Mouse (Mus musculus): Measurements from ENCODE around the gene D230025D16Rik. TPM values are rescaled to one million over a fixed set of nuclear protein-coding genes. Genes with fewer than 3 reads are reported as not detected.

Gene D230025D16Rik
- polyA plus RNA-seq, 1 experiment = 24.7 TPM

DNA sequence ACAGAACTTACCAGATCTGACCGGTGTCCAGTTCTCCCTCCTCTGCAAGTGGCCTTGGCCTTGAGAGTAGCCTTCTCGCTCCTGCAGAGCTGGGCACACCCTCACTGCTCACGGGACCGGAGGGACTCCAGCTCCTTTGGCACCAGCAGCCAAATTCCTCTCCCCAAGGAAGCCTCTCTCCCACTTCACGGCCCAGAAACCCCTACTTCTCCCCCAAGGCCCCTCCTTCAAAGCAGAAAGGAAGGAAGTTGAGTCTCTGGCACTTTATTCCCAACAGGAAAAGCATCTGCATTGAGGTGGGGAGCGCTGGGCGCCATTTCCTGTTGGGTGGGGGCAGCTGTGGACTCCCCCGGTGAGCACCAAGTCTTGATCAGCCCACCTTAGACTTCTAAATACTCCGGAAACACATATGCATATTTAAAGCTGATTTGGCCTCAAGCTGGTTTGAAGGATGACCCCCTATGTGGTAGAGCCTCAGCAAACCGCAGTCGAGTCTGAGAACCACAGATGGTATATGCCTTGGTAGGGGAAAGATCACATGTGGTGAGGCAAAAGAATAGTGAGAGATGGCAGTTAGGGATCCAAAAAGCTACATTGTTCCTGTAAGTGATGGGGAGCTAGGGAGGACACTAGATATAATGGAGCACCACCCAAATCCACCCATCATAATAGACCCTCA is 71.1 kb downstream of the D230025D16Rik start, which contains the start of gene Exoc3l:
Gene Exoc3l, minus strand, starts transcription at position 207 of the 679 bp plus-strand sequence.
- no peak for TF ChIP-seq POLR2A (IDR thresholded peaks at IDR 0.05; ENCODE audit: low read depth, low read length)
- TF ChIP-seq CTCF (IDR thresholded peaks at IDR 0.05; ENCODE audit: borderline replicate concordance, insufficient read depth, low read length) = no peak
- Histone ChIP-seq H3K4me1 (ENCODE audit: control insufficient read depth, insufficient read depth, low read length) (no peaks in the 10 kb centered on the region), H3K27ac (ENCODE audit: insufficient read depth, low read length) (no peak within 1 kb of the TSS), H3K4me3 (ENCODE audit: insufficient read depth, low read length) (peak within 1 kb of the TSS; percentile 62)

DNA sequence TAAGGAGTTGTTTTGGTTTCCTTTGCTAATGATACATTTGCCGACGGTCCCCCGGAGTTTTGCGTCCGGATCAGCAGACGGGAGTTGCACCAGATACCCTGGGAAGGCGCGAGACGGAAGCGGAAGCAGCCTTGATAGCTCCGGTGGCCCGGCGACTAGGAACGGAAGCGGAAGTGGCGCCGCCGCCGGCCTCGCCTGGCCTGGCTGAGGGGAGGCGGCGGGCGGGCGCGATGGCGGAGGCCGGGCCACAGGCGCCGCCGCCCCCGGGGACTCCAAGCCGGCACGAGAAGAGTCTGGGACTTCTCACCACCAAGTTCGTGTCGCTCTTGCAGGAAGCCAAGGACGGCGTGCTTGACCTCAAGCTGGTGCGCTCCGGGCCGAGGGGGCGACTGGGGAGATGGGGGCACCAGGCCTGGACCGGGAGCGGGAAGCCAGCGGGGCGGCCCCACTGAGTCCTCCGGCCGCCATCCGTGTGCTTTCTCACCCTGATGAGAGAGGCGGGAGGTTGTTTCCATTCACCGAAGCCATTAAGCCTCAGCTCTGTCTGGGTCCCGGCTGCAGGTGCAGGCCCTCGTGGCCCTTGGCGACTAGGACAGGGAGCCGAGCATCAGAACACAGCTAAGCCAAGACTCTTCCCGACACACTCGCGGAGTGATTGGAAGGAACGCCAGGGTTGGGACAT is 72.7 kb downstream of the D230025D16Rik start, which contains the start of gene E2f4:
Gene E2f4, plus strand, starts transcription at position 153 of the 682 bp plus-strand sequence.
- TF ChIP-seq POLR2A (IDR thresholded peaks at IDR 0.05; ENCODE audit: low read depth, low read length) (peak; percentile 58), CTCF (IDR thresholded peaks at IDR 0.05; ENCODE audit: borderline replicate concordance, insufficient read depth, low read length) (no peak)
- Histone ChIP-seq H3K27ac (ENCODE audit: insufficient read depth, low read length) (peak within 1 kb of the TSS; percentile 69), H3K4me3 (ENCODE audit: insufficient read depth, low read length) (peak within 1 kb of the TSS; percentile 77), H3K4me1 (ENCODE audit: control insufficient read depth, insufficient read depth, low read length) (no peaks in the 10 kb centered on the region)

DNA sequence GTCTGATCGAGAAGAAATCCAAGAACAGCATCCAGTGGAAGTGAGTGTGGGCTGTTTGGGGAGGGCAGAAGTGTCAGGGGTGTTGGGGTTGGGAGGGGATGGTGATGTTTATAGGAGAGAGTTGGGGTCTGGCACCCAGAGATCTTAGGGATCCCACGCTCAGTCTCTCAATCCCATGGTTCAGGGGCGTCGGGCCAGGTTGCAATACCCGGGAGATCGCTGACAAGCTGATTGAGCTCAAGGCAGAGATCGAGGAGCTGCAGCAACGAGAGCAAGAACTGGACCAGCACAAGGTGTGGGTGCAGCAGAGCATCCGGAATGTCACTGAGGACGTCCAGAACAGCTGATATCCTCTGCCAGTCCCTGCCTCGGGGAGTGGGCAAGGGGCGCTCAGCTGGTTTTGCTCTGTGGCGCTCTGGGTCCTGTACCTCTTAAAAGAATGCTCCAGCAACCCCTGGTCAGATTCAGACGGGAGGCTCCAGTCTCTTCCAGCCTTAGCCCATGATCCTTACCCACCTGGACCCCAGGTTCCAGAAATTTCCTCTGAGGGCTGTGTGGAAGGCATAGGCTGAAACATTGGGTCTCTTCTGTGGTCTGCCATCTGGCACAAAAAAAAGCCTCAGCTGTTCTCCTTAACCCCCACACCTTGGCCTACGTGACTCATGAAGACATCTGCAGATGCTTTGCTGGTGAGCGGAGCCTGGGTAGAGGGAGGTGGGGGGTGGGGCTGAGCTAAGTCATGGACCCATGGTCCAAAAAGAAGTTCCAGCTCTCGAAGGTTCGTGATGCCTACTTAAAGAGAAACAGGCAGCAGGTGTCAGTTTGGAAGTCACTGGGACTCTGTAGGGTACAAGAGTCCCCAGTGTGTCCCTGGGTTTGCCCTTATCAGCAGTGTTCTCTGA is 73.7 kb downstream of the D230025D16Rik start:
- TF ChIP-seq POLR2A (IDR thresholded peaks at IDR 0.05; ENCODE audit: low read depth, low read length) = no peak
- no peak for TF ChIP-seq CTCF (IDR thresholded peaks at IDR 0.05; ENCODE audit: borderline replicate concordance, insufficient read depth, low read length)
- H3K4me1 ChIP-seq (ENCODE audit: control insufficient read depth, insufficient read depth, low read length) = no peaks in the 10 kb centered on the region
- peak overlapping the region; percentile 27; the same call in 1 of the 2 replicates for H3K27ac ChIP-seq (ENCODE audit: insufficient read depth, low read length)
- peak overlapping the region; percentile 77 for H3K4me3 ChIP-seq (ENCODE audit: insufficient read depth, low read length)

DNA sequence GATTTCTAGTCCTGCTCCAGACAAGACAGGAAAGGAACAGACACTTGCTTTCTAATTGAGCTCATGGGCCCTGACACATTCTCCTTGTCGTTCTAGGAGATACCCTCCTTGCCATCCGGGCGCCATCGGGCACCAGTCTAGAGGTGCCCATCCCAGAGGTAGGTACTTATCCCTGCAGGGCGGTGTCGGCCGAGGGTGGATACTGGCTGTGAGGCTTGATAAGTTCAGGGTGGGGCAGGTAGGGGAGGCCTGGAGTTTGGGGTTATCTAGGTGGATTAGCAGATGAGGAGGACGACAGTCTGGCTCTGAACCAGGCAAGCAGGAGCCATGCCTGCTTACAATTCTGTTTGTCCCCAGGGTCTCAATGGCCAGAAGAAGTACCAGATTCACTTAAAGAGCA is 75.0 kb downstream of the D230025D16Rik start:
- TF ChIP-seq POLR2A (IDR thresholded peaks at IDR 0.05; ENCODE audit: low read depth, low read length) (no peak), CTCF (IDR thresholded peaks at IDR 0.05; ENCODE audit: borderline replicate concordance, insufficient read depth, low read length) (no peak)
- Histone ChIP-seq H3K4me3 (ENCODE audit: insufficient read depth, low read length) (no peak overlapping the region), H3K27ac (ENCODE audit: insufficient read depth, low read length) (no peak overlapping the region), H3K4me1 (ENCODE audit: control insufficient read depth, insufficient read depth, low read length) (peaks cover 9% of the 10 kb centered on the region)

Other genes with a start within 250 kb of the D230025D16Rik start
- not detected in 2 replicates for gene Ces2h, start 224.3 kb upstream of the D230025D16Rik start, polyA plus RNA-seq (2011; ENCODE audit: insufficient read length, low read depth, missing spikeins)
- gene Ces3a, start 176.5 kb upstream of the D230025D16Rik start, polyA plus RNA-seq (2011; ENCODE audit: insufficient read length, low read depth, missing spikeins) = not detected in 2 replicates
- gene Ces3b, start 141.4 kb upstream of the D230025D16Rik start, polyA plus RNA-seq (2011; ENCODE audit: insufficient read length, low read depth, missing spikeins) = not detected in 2 replicates
- not detected in 2 replicates for gene Ces4a, start 93.3 kb upstream of the D230025D16Rik start, polyA plus RNA-seq (2011; ENCODE audit: insufficient read length, low read depth, missing spikeins)
- 111 and 145 TPM in 2 replicates for gene Cbfb, start 54.5 kb upstream of the D230025D16Rik start, polyA plus RNA-seq (2011; ENCODE audit: insufficient read length, low read depth, missing spikeins)
- gene B3gnt9, start 30.0 kb downstream of the D230025D16Rik start, polyA plus RNA-seq (2011; ENCODE audit: insufficient read length, low read depth, missing spikeins) = 25.8 and 33.2 TPM in 2 replicates
- gene Tradd, start 39.5 kb downstream of the D230025D16Rik start, polyA plus RNA-seq (2011; ENCODE audit: insufficient read length, low read depth, missing spikeins) = 12.5 and 15.0 TPM in 2 replicates
- gene Fbxl8, start 39.5 kb downstream of the D230025D16Rik start, polyA plus RNA-seq (2011; ENCODE audit: insufficient read length, low read depth, missing spikeins) = 3.9 and 4.3 TPM in 2 replicates
- gene Hsf4, start 44.7 kb downstream of the D230025D16Rik start, polyA plus RNA-seq (2011; ENCODE audit: insufficient read length, low read depth, missing spikeins) = 1.2 and 1.7 TPM in 2 replicates
- gene Nol3, start 51.0 kb downstream of the D230025D16Rik start, polyA plus RNA-seq (2011; ENCODE audit: insufficient read length, low read depth, missing spikeins) = 3.0 and 3.4 TPM in 2 replicates
- 5.2 and 6.2 TPM in 2 replicates for gene 4931428F04Rik, start 64.7 kb downstream of the D230025D16Rik start, polyA plus RNA-seq (2011; ENCODE audit: insufficient read length, low read depth, missing spikeins)
- gene Exoc3l, start 71.0 kb downstream of the D230025D16Rik start, polyA plus RNA-seq (2011; ENCODE audit: insufficient read length, low read depth, missing spikeins) = 0.55 TPM in 1 of 2 replicates, not detected in the other
- 42.6 and 43.9 TPM in 2 replicates for gene E2f4, start 72.5 kb downstream of the D230025D16Rik start, polyA plus RNA-seq (2011; ENCODE audit: insufficient read length, low read depth, missing spikeins)
- gene Elmo3, start 80.5 kb downstream of the D230025D16Rik start, polyA plus RNA-seq (2011; ENCODE audit: insufficient read length, low read depth, missing spikeins) = 1.6 and 2.5 TPM in 2 replicates
- 1.2 and 1.6 TPM in 2 replicates for gene Lrrc29, start 101.1 kb downstream of the D230025D16Rik start, polyA plus RNA-seq (2011; ENCODE audit: insufficient read length, low read depth, missing spikeins)
- 54.3 and 69.1 TPM in 2 replicates for gene Tmem208, start 101.2 kb downstream of the D230025D16Rik start, polyA plus RNA-seq (2011; ENCODE audit: insufficient read length, low read depth, missing spikeins)
- 16.0 and 22.6 TPM in 2 replicates for gene Fhod1, start 122.8 kb downstream of the D230025D16Rik start, polyA plus RNA-seq (2011; ENCODE audit: insufficient read length, low read depth, missing spikeins)
- 8.9 and 10.3 TPM in 2 replicates for gene Slc9a5, start 123.7 kb downstream of the D230025D16Rik start, polyA plus RNA-seq (2011; ENCODE audit: insufficient read length, low read depth, missing spikeins)
- 3.7 and 3.9 TPM in 2 replicates for gene Plekhg4, start 148.1 kb downstream of the D230025D16Rik start, polyA plus RNA-seq (2011; ENCODE audit: insufficient read length, low read depth, missing spikeins)
- not detected in 2 replicates for gene Kctd19, start 188.4 kb downstream of the D230025D16Rik start, polyA plus RNA-seq (2011; ENCODE audit: insufficient read length, low read depth, missing spikeins)
- not detected in 2 replicates for gene Lrrc36, start 188.4 kb downstream of the D230025D16Rik start, polyA plus RNA-seq (2011; ENCODE audit: insufficient read length, low read depth, missing spikeins)
- gene Tppp3, start 246.4 kb downstream of the D230025D16Rik start, polyA plus RNA-seq (2011; ENCODE audit: insufficient read length, low read depth, missing spikeins) = 8.5 and 10.0 TPM in 2 replicates

Data from embryonic fibroblast, embryonic 13.5 days (primary cell).